Mouse (Mus musculus): ENCODE data around the gene Pdia3.
A peak's percentile ranks its signal among the peaks of the same experiment; 100 is the strongest.
"Not testable (repeated sequence)": the region's sequence is repeated elsewhere in the genome, so short reads cannot be mapped to it uniquely, and the experiment has no call there.

Gene Pdia3

DNA sequence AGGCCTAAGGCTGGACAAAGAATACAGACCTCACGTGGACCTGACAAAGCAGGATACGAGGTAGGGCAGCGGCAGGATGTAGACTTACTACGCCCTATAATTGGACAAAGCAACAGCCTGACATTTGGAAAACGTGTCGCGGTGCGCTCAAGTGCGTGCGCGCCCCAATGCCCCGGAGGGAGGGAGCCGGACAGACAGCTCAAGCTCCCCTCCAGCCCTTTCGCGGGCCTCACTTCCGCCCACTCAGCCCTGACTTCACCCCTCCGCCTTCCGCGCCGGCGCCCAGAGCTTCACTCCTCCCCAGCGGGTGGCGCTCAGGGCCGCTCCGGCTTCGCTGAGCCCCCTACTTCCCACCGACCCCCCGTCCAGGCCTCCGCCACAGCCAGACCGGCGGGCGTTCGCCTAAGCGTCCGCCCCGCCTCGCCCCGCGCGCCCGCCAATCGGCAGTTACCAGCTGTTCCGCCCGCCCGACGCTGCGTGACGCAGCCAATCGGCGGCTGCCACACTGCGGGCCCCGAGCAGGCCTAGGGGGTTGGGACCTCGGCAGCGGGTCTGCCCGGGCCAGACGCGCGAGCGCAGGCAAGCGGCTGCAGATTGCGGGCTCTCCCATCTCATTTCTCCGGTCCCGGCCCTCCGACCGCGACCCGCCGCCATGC lies at the start of gene Pdia3, which contains the start of gene Catsper2:
Pdia3 (plus strand) TSS at position 389 of the 656 bp plus-strand sequence.
Catsper2 (minus strand) TSS at position 406 of the 656 bp plus-strand sequence.
- peak; percentile 94 for DNase-seq (ENCODE audit: low spot score)

DNA sequence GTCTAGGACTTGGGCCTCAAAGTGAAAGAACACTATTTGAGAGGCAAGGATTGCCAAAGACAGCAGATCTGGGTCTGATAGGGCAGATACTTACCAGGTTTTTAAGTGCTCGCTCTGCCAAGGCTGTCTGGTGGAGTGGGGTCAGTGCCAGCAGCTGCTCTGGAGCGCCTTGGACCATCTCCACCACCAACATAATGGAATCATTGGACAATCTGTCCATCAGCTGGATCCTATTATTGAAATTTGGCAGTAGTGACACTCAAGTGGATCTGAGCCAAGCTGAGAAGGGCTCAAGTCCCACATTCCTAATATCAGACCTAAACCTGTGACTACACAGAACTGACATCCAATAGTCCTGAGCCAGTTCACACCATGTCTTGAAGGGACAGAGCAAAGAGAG lies 44.7 kb upstream of the Pdia3 start:
- no peak for DNase-seq (ENCODE audit: low spot score)

DNA sequence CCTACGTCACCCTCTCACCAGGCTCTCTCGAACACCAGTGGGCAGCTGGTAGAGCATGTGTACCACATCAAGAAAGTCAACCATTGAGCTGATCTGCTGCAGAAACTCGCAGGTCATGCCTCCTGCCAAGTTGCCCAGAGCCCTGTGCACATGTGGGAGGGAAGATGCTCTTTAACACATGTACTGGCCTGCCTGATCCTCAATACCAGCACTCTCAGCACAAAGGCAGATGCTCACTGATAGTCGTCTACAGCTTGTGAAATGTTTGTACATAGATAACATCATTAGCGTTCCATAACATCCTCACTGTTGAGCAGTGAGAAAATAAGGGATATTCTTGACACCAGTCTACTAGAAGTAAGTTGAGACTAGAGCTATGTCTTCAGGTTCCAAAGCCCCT lies 42.7 kb upstream of the Pdia3 start:
- DNase-seq (ENCODE audit: low spot score), result no peak

DNA sequence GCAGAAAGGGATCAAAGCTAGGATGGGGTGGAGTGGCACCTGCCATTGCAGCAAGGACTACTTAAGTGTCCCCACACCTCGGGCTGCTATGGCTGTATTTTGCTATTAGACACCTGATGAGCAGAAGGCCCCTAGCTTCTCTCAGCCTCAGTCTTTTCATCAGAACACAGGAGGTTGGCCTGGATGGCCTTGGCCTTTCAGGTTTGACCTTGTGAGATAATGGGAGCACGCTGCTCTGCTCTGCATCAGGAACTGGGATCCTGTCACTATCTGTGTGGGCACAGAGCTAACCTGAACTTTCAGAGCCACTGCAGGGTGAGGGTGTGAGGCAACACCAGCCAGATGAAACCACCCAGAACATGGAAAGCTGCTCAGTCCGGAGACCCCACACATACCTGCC lies 41.3 kb upstream of the Pdia3 start:
- DNase-seq (ENCODE audit: low spot score), result no peak

DNA sequence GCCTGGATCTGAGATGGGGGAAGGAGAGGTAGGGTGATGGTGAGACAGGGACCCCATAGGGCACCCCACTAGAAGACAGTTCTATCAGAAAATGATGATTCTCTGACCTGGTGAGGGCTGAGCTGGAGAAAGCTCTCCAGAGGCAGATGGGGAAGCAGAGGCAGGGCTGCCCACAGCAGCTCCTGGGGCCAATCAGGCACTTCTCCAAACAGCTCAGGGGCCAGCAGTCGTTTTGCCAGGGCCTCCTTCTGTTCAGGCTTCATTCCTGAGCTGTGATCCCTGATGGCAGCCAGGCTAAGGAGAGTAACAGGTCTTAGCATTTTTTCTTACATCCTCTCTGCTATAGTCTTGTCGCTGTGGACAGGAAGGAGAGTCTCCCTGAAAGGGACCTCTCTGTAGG lies 38.8 kb upstream of the Pdia3 start:
- no peak for DNase-seq (ENCODE audit: low spot score)

DNA sequence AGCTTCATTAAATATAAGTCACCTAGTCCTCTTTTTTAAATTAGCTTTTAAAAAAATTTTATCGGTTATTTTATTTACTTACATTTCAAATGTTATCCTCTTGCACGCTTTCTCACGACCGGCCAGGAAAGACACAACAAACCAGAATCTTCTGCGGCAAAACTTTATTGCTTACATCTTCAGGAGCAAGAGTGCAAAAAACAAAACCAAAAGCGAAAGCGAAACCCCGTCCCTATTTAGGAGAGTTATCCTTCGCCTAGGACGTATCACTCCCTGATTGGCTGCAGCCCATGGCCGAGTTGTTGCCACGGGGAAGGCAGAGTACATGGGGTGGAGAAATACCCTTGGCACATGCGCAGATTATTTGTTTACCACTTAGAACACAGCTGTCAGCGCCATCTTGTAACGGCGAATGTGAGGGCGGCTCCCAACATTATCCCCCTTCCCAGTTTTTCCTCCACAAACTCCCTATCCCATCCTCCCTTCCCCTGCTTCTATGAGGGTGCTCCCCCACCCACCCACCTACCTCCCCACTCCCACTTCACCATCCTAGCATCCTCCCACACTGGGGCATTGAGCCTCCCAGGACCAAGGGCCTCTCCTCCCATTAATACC lies 26.5 kb upstream of the Pdia3 start, which contains the start of gene Strc:
Strc (minus strand) TSS at position 208 of the 615 bp plus-strand sequence.
- not testable (repeated sequence) for DNase-seq (ENCODE audit: low spot score)

DNA sequence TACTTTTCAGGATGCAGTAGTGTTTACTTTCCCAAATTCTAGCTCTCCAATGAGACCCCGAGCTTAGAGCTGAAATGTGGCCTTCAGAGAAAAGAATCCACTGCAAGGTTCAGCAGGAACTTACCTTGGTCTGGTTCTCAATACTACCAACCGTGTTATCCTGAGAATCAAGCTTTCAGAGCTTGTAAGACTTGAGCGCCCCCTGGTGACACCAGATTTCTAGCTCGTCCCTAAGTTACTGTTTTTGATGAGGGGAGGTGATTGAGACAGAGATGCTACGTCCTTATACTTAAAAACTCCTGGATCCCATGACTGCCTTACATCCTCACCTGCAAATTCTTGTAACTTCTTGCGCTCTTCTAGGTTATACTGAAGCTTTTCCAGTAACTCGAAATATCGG lies 17.0 kb upstream of the Pdia3 start:
- peak; percentile 85 for DNase-seq (ENCODE audit: low spot score)

DNA sequence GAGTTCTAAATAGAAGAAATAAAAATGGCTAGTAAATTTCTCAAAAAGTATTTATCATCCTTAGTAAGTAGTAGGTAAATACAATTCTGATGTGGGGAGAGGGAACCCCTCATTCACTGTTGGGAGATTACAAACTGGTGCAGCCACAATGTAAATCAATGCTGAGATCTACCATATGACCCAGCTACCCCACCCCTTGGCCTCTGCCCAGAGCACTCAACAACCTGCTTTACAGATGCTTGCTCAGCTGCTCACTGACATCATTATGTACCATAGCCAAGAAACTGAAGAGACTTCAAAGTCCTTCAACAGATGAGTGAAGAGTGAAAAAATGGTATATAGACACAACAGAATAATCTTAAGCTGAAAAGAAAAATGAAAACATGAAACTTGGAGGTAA lies 10.3 kb upstream of the Pdia3 start:
- DNase-seq (ENCODE audit: low spot score), result no peak

DNA sequence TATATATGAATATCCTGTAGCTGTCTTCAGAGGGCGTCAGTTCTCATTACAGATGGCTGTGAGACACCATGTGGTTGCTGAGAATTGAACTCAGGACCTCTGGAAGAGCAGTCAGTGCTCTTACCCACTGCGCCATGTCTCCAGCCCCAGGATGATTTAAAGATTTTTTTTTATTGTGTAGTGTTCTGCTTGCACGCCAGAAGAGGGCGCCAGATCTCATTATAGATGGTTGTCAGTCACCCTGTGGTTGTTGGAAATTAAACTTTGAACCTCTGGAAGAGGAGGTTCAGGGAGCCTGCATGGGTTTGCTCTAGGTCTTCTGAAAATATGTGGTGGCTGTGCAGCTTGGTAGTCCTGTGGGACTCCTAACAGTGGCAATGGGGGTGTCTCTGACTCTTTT lies 5.4 kb upstream of the Pdia3 start:
- DNase-seq (ENCODE audit: low spot score), result no peak

DNA sequence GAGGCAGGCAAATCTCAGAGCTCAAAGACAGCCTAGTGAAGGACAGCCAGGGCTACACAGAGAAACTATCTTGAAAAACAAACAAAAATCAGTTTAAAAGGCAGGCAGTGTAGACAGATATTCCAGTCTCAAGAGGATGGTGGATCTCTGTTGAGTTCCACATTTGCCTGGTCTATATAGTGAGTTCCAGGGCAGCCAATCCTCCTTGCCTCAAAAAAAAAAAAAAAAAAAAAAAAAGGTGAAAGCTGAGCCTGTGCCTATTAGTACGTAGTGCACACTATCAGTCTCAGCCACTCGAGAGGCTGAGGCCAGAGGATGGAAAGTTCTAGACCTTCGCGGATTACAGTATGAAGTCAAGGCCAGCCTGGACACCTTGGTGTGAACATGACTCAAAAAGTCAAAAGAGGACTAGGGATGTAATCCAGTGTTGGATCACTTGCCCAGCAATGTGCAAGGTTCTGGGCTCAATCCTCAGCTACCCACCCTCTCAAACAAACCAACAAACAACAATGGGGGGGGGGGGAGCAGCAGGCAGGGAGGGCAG lies 660 bp upstream of the Pdia3 start:
- no peak for DNase-seq (ENCODE audit: low spot score)

DNA sequence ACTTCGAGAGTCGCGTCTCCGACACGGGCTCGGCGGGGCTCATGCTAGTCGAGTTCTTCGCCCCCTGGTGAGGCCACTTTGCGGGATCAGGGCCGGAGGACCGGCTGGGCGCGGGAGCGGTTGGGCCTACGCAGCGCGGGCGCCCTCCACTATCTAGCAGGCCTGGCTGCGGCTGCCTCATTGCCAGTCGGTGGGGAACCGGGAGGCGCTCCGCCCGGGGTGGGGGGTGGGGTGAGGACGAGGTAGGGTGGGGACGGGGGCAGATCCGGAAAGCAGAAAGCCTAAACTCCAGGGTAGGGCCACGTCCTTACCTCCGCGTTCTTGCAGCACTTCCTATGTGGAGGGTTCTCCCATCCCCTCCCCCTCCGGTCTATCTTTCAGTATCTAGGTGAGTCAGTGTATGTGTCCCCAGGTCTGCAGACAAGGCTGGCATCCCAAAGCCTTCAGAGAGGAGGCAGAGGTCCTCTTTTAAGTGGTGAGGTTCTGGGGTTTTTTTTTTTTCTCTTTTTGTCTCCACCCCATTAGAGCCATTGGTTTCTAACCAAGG lies 637 bp downstream of the Pdia3 start:
- DNase-seq (ENCODE audit: low spot score), result no peak

DNA sequence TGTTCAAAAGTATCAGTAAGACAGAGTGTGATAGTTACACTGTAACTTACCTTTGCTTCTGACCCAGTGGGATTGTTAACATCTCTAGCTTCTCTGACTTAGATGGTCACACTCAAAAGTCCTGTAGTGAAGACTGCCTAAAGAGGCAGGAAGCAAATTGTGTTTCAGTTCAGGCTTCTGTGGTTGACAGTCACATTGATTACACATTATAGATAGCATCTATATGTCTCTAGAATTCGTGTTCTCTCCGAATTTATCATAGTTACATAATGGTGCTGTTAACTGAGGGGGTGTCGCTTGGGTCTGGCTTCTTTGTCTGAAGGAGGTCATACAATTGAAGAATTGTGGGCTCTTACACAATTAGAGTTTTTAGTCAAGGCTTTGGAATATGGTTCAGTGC lies 1.5 kb downstream of the Pdia3 start:
- no peak for DNase-seq (ENCODE audit: low spot score)

DNA sequence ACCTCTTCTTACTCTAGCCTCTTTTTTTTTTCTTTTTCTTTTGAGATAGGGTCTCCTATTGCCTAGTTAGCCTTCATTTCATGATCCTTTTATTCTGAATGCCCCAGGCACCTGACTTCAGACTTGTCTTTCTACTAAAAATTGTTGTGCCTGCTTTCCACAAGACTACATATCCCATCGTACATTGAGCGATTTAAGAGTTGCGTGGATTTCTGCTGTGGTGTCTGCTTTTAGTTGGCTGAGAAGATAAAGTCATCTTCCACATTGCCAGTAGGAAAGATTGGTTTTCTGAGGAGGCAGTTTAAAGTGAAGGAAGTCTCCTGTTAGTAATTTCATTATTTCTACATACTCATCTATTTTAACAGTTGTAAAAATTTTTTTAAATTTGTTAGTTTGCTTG lies 2.0 kb downstream of the Pdia3 start:
- no peak for DNase-seq (ENCODE audit: low spot score)

DNA sequence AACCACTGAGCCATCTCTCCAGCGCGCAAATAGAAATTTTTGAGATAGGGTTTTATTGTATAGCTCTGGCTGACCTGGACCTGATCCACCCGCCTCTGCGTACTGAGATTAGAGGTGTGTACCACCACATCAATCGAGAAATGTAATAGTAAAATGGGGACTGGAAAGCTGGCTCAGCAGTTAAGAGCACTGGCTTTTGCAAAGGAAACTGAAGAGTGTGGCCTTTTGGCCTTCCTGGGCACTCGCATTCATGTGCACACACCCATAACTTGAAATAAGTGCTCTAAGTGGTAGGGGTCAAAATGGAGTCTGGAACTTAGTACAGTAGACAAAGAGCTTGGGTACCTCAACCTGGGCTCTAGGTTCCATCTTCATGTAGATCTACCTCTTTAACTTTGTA lies 2.8 kb downstream of the Pdia3 start:
- DNase-seq (ENCODE audit: low spot score), result no peak

DNA sequence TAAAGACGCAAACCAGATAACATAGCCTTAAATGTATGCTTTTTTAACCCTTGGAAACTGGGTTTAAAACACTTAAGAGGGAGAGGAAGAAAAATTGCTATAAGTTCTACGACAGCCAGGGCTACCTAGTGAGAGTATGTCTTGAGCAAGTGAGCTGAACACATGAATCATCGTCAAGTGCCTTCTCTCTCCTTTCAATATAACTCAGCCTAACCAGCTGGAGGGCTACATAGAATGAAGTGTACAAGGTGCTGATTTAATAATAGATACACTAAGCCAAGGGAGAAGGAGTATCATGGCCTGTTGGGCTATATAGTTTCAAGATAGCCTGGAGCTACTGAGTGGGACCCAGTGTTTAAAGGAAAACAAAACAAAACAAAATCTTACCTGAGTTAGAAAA lies 4.9 kb downstream of the Pdia3 start:
- DNase-seq (ENCODE audit: low spot score), result no peak

DNA sequence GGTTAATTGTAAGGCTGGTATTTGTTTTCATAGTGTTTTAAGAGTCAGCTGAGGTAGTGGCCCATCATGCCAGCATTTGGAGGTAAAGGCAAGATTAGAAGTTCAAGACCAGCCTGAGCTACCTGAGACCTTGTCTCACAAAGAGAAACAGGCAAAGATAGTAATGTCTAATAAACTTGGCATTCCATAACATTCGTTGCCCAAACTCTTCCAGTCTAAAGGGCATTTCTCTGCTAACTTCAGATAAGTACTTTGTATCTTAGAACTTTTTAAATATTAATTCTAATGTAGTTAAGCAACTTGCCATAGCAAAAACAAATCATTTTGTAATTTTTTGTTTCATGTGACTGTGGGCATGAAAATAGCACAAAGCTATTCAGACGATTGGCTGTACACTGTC lies 9.6 kb downstream of the Pdia3 start:
- no peak for DNase-seq (ENCODE audit: low spot score)

DNA sequence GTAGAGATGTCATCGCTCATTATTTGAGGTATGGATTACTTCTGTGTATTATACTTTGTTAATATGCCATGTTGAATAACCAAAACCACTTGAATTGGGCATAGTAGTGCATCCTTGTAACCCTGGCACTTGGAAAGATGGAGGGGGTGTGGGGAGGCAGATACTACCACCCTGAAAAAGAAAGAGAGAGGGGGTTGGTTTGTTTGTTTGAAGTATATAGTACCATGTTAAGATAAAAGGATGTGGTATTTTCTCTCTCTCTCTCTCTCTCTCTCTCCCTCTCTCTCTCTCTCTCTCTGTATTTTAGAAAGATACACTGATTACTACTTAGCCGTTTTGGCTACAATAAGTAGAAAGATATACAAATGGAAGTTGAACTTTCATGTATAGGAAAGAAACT lies 12.3 kb downstream of the Pdia3 start:
- DNase-seq (ENCODE audit: low spot score), result no peak

DNA sequence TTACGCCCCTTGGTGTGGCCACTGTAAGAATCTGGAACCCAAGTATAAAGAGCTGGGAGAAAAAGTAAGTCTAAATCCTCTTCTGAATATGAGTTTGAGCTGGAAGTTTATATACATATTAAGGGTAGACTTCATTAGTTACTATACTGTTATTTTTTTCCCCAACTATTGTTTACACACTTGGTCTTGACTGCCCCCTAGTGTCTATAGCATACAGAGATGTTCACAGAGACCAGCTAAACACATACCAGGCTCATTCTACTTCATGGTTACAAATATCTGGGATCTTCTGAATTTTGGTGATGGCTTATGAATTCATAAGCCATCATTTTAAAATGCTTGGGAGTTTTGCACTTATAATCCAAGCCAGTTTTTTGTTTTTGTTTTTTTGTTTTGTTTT lies 21.3 kb downstream of the Pdia3 start:
- DNase-seq (ENCODE audit: low spot score), result no peak

DNA sequence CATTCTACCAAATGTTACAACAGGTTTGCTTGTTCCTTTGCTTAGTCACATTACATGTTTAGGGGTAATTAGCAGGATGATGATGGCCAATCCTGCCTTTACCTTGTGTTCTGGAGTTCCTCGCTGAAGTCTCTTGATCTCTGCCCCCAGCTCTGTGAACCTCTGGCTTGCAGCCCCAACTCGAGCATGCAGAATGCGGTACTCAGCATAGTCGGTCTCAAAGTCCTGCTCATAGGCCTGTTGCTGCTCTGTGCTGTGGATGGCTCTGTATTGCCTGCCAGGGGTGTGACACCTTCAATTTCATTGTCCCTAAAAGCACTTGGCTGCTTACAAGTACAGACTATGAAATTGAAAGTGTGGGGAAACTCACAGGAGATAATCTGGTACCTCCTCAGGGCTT lies 26.2 kb downstream of the Pdia3 start:
- no peak for DNase-seq (ENCODE audit: low spot score)

DNA sequence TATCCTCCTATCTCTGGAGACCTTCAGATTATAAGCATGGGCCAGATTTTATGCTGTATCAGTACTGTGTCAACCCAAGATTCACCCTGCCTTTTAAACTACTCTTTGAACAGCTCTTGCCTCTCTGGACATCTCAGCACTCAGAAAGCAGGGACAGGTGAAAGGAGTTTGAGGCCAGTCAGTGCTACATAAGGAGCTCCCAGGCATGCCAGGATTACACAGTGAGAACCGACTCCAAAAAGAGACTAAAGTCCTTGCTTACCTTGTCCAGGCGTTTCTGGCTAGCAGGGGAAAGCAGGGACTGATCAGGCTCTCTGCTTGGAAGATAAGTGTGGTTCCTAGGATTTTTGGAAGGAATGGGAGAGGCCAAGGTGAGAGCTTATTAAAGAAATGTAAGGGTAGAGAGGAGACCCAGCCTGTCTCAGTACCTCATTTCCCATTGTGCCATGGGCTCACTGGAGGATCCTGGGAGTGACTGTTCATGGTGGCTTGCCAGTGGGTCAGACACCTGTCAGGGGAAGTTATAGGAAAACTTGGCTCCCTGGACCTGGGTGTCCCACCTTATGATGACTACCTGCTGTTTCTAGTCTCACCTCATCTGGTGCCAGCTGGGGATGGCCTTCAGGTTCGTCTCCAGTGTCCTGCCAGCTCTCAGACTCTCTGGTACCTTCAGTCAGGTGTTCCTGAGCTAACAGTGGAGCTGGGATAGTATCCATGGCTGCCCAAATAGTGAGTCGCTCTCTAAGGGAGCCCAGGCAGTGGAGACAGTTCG lies 27.4 kb downstream of the Pdia3 start:
- DNase-seq (ENCODE audit: low spot score), result no peak

DNA sequence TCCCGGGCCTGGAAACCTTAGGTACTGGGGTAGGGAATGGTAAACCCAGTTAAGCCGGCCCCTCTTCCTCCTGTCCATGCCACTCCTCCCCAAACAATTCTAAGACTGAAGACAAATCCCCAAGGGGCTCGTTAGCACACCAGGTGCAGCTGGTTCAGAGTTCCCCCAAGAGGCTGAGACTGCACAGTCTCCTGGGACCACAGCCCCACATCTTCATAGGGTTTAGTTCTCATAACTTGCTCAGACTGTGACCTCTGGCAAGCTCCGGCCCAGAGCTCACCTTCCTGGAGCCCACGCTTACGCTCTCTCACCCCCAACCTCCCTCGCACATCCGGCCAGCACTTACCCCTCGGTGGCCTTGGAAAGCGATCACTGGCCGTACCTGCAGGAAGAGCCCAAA lies 28.2 kb downstream of the Pdia3 start:
- DNase-seq (ENCODE audit: low spot score), result no peak

DNA sequence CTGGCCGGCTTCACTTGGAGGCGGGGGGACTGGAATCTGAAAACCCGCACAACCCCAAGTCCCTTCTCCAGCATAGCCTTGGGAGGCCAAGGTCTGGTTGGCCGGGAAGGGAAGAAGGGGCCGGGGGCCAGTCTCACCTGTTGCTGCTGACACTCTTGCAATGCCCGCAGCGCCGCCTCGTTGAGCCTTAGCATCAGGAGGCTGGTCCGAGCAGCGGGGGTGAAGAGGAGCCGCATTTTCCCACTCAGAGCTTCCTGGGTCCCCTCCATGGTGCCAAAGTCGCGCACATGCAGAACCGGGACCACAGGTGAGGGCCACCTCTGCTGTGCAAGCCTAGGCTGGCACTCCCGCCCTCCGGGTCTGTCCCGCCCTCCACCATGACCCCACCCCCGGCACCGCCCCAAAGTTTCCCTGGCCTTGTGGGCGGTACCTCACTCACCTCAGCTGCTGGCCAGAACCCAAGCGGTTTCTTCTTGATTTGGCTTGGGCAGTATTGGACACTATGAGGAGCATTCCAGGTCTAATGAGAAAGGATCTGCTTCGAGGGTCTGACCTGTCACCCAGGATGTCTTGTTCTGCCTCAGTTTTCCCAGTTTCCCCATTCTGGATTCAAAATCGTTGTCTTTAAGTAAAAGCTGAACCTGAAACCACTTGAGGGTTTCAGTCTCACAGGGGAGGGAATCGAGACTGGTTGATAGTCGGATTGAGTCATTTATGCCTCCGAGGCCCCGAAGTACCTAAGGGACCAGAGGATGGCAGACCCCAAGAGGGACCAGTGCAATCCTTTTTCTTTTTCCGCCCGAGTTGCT lies 28.9 kb downstream of the Pdia3 start:
- DNase-seq (ENCODE audit: low spot score), result no peak

Data from layer of hippocampus, adult 11-12 months (tissue).